20 mouse cellular contexts compared by ENCODE assay signal in the genomic region with DNA sequence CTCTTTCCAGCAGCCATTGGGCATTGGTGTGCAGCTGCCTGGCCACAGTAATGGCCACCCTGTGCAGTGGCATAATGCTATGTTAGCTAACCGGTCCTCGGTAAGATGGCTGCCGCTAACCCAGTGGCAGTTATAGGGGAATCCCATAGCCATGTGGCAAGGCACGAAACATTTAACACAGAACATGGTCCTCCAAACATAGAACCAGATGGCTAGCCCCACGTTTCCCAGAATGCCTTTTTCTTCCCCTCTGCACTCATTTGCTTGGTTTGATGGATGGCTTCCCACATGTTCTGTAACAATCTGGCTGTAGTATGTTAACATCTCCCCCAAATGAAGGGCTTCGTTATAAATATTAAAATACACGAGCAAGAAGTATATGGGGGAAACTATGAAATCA. TPM values are rescaled to one million over a fixed set of nuclear protein-coding genes. Genes with fewer than 3 reads are reported as not detected.
"Had no signal": no experiment of that assay in that cellular context is flagged by ENCODE, and none has a peak within 500 bp of the region (broad histone marks: within the 10 kb centered on the region; RNA-seq: fewer than 3 reads in every experiment).

No protein-coding gene starts in this region.

- H3K4me3 ChIP-seq: left cerebral cortex, adult 2 months; limb, embryonic 10.5 days; liver, embryonic 15.5 days; midbrain, embryonic 10.5 days; midbrain, embryonic 15.5 days; neural tube, embryonic 12.5 days had no signal

- H3K27me3 ChIP-seq: liver, embryonic 15.5 days; midbrain, embryonic 15.5 days; neural tube, embryonic 12.5 days had no signal

- ATAC-seq: intestine, embryonic 16.5 days; midbrain, embryonic 15.5 days had no signal

- H3K36me3 ChIP-seq: limb, embryonic 10.5 days; liver, embryonic 15.5 days; midbrain, embryonic 10.5 days; midbrain, embryonic 15.5 days; neural tube, embryonic 12.5 days had no signal

- DNase-seq: kidney, adult 2 months; kidney, postnatal 25 days; lung, adult 2 months; lung, postnatal 10 days; lung, postnatal 4 days; retina, postnatal 1 day; right cerebral cortex, postnatal 4 days; spleen, adult 18-20 months; thymus, adult 2 months; thymus, postnatal 25 days had no signal

- H3K9ac ChIP-seq: liver, embryonic 15.5 days; midbrain, embryonic 15.5 days; neural tube, embryonic 12.5 days had no signal

- H3K27ac ChIP-seq: left cerebral cortex, adult 2 months; limb, embryonic 10.5 days; liver, embryonic 15.5 days; midbrain, embryonic 10.5 days; midbrain, embryonic 15.5 days; neural tube, embryonic 12.5 days had no signal

- H3K9me3 ChIP-seq: limb, embryonic 10.5 days; liver, embryonic 15.5 days; midbrain, embryonic 10.5 days; midbrain, embryonic 15.5 days; neural tube, embryonic 12.5 days had no signal

- H3K4me1 ChIP-seq: limb, embryonic 10.5 days; liver, embryonic 15.5 days; midbrain, embryonic 10.5 days; midbrain, embryonic 15.5 days; neural tube, embryonic 12.5 days had no signal

- H3K4me2 ChIP-seq: liver, embryonic 11.5 days; liver, embryonic 15.5 days; midbrain, embryonic 15.5 days; neural tube, embryonic 12.5 days had no signal

RNA-seq across cellular contexts. Expression of a gene that starts 36.1 kb away (rescaled TPM):
- total RNA-seq: megakaryocyte, adult 5-6 weeks; neutrophil, adult 5-6 weeks had no signal
